Mouse (Mus musculus) brain, embryonic 14.5 days (tissue): ENCODE results near the gene Zfr. TPM values are rescaled to one million over a fixed set of nuclear protein-coding genes. Genes with fewer than 3 reads are reported as not detected.

Source experiments
- DNase-seq: peaks from one replicate; pipeline ENCODE4 v3.0.0-alpha.2; 2011; ENCODE audit warnings: low read depth
- CTCF ChIP-seq: fragments of 200-500 bp; IDR thresholded peaks from 2 replicates; pipeline ENCODE4 v1.5.1; 2012; ENCODE audit warnings: inconsistent platforms, mild to moderate bottlenecking, moderate library complexity, borderline replicate concordance; ENCODE audit not compliant: insufficient read depth, insufficient read length; ENCODE audit errors: extremely low read depth
- POLR2A ChIP-seq: fragments of 200-500 bp; IDR thresholded peaks from 2 replicates; pipeline ENCODE4 v1.6.1; 2012; ENCODE audit warnings: mild to moderate bottlenecking, inconsistent platforms, borderline replicate concordance; ENCODE audit not compliant: poor library complexity, insufficient read depth, insufficient read length, severe bottlenecking; ENCODE audit errors: extremely low read depth
- polyA plus RNA-seq: library from polyadenylated mRNA; depleted of rRNA; stranded (reverse); fragments of >200 nt; gene quantifications from 2 replicates; pipeline ENCODE4 v1.2.3, GENCODE M21; 2012; rRNA removed

Gene Zfr
- 96.5 and 125 TPM in 2 replicates for polyA plus RNA-seq

DNA sequence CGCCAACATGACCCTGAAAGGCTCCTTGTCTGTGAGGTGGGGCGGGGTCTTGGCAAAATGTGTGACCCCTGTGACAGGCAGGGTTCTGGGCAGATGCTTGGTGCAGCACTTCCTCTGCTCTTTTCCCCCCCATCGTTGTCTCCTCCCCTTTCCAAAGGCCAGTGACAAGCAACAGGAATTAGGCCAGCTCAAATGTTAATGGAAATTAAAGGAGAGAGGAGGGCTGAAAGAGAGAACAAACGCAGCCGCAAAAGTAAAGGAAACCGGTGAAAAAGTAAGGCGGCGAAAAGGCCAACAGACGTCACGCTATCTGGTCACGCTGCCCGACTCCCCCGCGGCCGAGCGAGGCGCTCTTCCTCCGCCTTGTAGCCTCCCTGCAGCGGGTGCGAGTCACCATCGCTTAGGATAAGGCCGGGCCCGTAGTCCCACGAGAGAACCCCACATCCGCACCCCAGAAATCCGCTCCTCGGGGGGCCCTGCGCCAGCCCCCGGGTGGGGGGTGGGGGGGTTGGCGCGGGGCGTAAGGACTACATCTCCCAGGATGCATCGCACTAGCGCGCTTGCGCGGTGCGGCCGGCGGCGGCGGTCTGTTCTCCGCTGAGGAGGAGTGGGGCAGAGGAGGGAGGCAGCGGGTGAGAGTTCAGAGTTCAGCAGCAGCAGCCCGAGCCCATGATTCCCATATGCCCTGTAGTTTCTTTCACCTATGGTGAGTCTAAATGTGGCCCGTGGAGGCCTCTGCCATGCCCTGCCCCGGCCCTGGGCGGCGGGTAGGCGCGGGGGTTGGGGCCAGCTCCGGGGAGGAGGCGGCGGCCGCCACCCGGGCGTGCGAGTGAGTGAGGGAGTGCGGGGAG lies at the start of gene Zfr:
Gene Zfr, plus strand, starts transcription at position 590 of the 851 bp plus-strand sequence.
- peak; percentile 62; the same call in 1 of the 2 replicates for TF ChIP-seq POLR2A
- peak; percentile 31; the same call in 1 of the 2 replicates for TF ChIP-seq CTCF
- DNase-seq = peak; percentile 96

DNA sequence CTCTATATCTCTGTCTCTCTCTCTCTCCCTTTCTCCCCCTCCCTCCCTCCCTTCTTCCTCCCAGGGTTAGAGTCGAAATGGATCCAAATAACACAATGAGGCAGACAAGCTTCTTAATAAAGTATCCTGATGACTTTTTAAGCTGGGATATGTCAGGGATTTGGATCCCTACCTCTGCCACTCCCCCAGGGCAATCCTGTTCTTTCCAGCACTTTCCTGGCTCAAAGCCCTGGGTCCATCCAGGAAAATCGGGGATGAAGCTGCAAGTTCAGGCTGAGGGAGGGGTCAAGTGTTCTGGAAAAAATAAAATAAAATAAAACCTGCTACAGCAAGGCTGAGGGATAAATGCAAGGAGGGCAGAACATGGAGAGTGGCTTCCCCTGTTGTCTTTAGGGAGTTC lies 49.7 kb upstream of the Zfr start:
- no peak for DNase-seq
- no peak for TF ChIP-seq CTCF
- no peak for TF ChIP-seq POLR2A

DNA sequence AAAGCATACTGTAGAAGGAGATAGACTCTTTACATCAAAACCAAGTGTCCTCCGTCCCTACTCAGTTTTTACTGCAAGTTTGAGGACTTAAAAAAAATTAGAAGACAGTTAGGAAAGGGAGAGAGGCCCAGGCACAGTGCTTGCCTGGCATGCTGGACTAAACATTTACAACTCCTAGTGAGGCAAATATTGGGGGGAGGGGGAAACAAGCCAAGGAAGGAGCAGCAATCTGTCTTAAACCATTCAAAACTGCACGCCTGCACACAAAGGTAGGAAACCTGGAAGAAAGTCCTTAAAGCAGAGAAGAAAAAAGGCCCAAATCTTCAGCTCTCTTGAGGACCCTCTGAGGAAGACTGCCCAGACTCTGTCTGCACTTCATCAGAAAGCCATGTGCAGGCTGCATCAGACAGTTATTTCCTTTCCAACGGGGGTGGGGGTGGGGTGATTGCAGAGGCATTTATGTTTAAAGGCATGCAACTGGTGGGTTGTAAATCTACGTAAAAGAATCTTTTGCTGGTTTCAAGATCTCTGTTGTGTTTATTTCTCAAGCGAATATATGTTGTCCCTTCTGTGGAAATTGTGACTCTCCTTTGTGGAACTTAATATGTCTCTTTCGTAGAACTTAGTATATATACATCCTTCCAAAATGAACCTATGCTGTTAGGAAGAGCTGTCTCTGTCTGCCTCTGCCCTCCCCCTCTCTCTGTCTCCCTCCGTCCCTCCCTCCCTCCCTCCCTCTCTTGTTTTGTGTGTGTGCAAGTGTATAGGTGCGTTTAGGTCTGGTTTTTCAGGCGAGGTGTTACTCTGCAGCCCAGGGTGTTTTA lies 49.0 kb upstream of the Zfr start:
- no peak for DNase-seq
- TF ChIP-seq CTCF (no peak), POLR2A (no peak)

DNA sequence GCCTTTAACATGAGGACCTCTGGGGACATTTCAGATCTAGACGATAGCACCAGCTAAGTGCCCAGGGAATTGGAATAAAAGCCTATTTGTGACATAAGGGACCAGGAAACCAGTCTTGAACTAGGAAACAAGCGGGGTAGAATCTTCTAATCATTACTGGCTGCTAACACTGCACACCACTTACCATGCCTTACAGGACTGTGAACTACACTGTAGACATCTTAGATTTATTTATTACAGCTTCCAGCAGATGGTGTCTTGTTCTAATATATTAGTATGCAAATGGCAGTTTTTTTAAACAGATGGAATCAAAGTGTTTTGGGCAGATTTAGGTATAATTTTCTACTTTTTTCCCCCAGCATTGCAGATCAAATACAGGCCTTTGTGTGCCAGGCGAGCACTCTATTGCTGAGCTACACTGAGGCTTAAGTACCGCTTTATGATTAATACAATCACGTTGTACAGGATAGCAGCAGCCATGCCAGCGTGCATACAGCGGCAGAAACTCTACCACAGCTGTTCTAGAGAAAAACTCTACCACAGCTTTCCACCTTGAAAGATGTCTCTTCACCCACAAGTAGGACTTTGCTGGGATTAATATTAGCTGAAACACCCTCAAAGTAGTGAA lies 44.8 kb upstream of the Zfr start:
- TF ChIP-seq POLR2A = no peak
- no peak for TF ChIP-seq CTCF
- DNase-seq = peak; percentile 15

DNA sequence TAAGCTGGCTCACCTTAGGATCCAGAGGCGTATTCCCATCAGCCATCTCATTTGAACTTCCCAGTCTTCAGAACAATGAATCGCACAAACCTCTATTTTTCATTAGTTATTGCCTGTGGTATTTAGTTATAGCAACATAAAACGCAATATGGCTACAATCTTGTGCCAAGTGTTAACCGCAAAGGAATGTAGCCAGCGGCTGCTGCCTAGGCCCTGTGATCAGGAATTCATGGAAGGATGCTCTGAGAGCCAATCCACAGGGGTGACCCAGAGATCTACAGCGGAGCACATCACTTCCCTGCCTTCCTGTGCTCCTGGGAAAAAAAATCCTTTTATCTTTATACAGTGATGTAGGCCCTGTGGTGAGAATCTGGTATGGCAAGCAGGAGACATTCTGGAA lies 43.2 kb upstream of the Zfr start:
- no peak for DNase-seq
- TF ChIP-seq POLR2A = no peak
- TF ChIP-seq CTCF = no peak

DNA sequence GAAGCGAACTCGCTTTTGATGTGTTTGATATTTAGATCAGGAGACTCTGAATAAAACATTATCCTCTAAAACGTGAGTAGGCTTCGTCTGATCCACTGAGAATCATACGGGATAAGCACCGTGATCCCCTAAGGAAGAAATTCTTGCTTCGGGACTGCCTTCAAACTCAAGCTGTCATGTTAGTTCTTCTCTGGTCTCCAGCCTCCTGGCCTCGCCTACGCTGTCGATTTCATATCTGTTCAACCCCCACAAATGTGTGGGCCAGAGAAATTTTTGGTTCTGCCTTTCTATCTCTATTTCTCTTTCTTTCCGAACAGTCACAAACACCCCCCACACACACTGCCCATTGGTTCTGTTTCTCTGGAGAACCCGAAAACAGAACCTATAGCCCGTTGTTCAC lies 35.3 kb upstream of the Zfr start:
- no peak for DNase-seq
- no peak for TF ChIP-seq CTCF
- TF ChIP-seq POLR2A = no peak

DNA sequence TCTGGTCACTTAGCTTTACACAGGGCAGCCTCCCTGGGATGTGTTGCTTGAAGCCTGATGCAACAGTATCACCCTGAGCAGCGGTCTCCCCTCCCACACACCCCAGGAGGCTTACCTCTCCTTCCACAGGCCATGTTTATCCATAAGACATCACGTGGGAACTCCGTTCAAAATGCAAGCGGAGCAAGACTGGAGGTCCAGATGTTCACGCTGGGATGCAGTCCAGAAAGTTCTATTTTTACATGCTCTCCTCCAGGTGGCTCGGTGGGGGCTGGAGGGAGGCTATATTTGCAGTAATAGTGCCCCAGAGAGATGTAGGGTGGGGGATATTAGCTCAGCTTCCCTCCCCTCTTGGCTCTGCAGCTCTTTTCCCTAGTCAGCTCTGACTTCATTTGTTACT lies 33.5 kb upstream of the Zfr start:
- TF ChIP-seq CTCF (no peak), POLR2A (no peak)
- peak; percentile 59 for DNase-seq

DNA sequence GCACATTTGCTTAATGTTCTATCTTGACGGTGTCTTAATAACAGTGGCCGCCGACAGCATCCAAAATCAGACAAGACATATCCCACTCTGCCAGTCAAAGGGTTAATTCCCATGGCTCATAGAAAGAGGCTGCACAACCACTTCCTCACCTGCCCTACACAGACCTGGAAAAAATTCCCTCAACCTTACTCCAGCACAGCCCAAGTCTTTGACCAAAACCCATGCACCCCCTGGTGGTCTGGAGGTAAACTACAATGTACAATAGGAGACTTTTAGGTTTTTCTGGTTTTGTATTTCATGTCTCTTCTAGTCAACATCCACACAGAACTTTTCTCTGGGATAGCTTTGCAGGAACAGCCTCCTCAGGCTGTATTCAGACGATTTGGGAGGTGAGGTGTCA lies 32.8 kb upstream of the Zfr start:
- DNase-seq = peak; percentile 40
- TF ChIP-seq POLR2A (no peak), CTCF (peak; percentile 62; the same call in 1 of the 2 replicates)

DNA sequence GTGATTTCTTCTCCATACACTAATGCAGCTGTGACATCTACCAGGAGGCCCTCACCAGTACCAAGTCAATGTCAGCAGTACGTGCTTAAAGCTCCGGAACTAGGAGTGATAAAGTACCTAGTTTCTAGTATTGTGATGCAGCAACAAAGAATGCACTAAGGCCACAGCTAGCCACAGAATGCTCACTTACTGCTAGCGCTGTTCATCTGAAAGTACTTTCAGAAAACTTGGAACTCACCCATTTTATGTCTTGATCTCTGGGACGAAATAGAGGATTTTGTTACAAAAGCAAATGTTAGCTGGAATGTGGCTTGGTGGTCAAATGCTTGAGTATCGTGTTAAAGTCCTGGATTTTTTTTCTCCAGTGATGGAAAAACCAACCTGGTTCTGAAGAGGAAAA lies 30.0 kb upstream of the Zfr start:
- no peak for TF ChIP-seq POLR2A
- TF ChIP-seq CTCF = no peak
- DNase-seq = no peak

DNA sequence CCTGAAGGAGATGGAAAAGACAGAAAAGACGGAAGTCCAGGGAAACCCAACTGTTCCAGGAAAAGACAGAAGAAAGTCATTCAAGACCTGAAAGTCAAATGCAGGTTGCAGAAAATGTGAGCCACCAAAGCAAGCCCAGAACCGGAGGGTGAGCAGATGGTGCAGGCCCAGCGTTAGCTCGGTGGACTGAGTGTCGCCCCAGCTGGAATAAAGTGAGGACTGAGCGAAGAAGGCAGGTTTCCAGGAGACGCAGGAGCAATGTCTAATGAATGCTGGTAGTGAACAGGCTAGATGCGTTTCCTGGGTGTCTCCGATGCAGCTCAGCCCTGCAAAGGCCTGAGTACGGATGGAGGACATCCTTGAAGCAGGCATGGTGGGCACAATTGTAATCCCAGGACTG lies 29.5 kb upstream of the Zfr start:
- TF ChIP-seq CTCF = no peak
- TF ChIP-seq POLR2A = no peak
- no peak for DNase-seq

DNA sequence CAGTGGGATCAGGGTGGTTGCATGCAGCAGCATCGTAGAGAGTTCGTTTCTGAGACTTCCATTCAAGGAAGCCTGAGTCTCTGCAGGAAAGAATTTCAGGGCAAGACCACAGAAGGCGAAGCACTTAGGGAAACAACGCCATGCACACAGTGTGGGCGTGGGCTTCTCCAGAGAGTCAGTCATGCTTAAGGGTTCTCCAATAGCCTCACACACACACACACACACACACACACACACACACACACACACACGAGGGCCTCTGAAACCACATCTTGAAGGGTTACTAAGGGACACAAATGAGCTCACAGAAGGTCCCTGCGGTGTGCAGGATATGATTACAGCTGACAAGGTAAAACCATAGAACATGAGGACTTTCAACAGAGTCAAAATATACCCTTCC lies 27.5 kb upstream of the Zfr start:
- no peak for DNase-seq
- TF ChIP-seq CTCF = no peak
